ENCODE assay signal across 26 mouse cellular contexts in genomic region chr13:93514000-93514795, GRCm38 (mm10). TPM values are rescaled to one million over a fixed set of nuclear protein-coding genes. Genes with fewer than 3 reads are reported as not detected.
DNase-seq lines count a peak whose midpoint lies in the region; ATAC-seq and TF ChIP-seq lines count a peak whose summit lies in the region.
"Had no signal": no experiment of that assay in that cellular context is flagged by ENCODE, and none has a peak within 500 bp of the region (broad histone marks: within the 10 kb centered on the region; RNA-seq: fewer than 3 reads in every experiment).

No protein-coding gene starts in this region.

- no peaks in the 10 kb centered on the region; a peak in 1 of 4 replicates for H3K27me3 ChIP-seq in MEL (ENCODE audit: control insufficient read depth in 1 of 2, insufficient read depth in 2 of 2, low read length in 2 of 2)
- no peaks in the 10 kb centered on the region for H3K27me3 ChIP-seq in kidney, embryonic 16.5 days (ENCODE audit: insufficient read depth, low read length)
- no peaks in the 10 kb centered on the region for H3K27me3 ChIP-seq in liver, embryonic 12.5 days (replicated peaks)
- H3K27me3 ChIP-seq: CH12.LX had no signal

- H3K4me3 ChIP-seq in MEL (ENCODE audit: control insufficient read depth in 1 of 2, insufficient read depth in 1 of 2, low read depth in 2 of 2, low read length in 2 of 2) = peak overlapping the region in 1 of 2 experiments; percentile 11; a peak in 1 of 4 replicates
- no peak overlapping the region for H3K4me3 ChIP-seq in kidney, embryonic 16.5 days (ENCODE audit: low read length)
- no peak overlapping the region for H3K4me3 ChIP-seq in lung, adult 2 months (replicated peaks; ENCODE audit: extremely low read depth, low read depth, low read length)
- no peak overlapping the region for H3K4me3 ChIP-seq in liver, embryonic 12.5 days

- H3K4me1 ChIP-seq in MEL (ENCODE audit: control insufficient read depth in 1 of 2, insufficient read depth in 2 of 2, low read length in 2 of 2) = peaks cover 4% of the 10 kb centered on the region in 2 experiments
- H3K4me1 ChIP-seq in kidney, embryonic 16.5 days (ENCODE audit: insufficient read depth, low read length) = 0 out of 2 replicates have a peak, but pooled peaks cover 6% of the 10 kb centered on the region
- H3K4me1 ChIP-seq in lung, adult 2 months (ENCODE audit: control insufficient read depth, insufficient read depth, low read length) = no peaks in the 10 kb centered on the region
- H3K4me1 ChIP-seq in liver, embryonic 12.5 days = no peaks in the 10 kb centered on the region

- H3K36me3 ChIP-seq in MEL (ENCODE audit: control insufficient read depth in 1 of 2, insufficient read depth in 2 of 2, low read length in 2 of 2) = peaks cover 0 to 3% of the 10 kb centered on the region in 2 experiments; a peak in 2 of 4 replicates
- no peaks in the 10 kb centered on the region for H3K36me3 ChIP-seq in kidney, embryonic 16.5 days (ENCODE audit: insufficient read depth, low read length)
- no peaks in the 10 kb centered on the region for H3K36me3 ChIP-seq in liver, embryonic 12.5 days
- H3K36me3 ChIP-seq: G1E had no signal

- H3K79me2 ChIP-seq in MEL (ENCODE audit: control insufficient read depth, insufficient read depth, low read length, poor library complexity) = no peaks in the 10 kb centered on the region

- ATAC-seq in kidney, embryonic 16.5 days (ENCODE audit: low FRiP score, low TSS enrichment) = no peak
- no peak for ATAC-seq in liver, embryonic 12.5 days
- ATAC-seq: activated CD4-positive, CD25-positive, alpha-beta regulatory T cell, adult 4 months; CD4-positive, CD25-positive, alpha-beta regulatory T cell, adult 4 months; Patski had no signal

- H3K4me2 ChIP-seq in kidney, embryonic 16.5 days (replicated peaks; ENCODE audit: low read depth, low read length) = no peak overlapping the region
- H3K4me2 ChIP-seq in liver, embryonic 12.5 days = no peak overlapping the region

- no peak overlapping the region for H3K27ac ChIP-seq in MEL (ENCODE audit: control insufficient read depth, low read depth, low read length)
- H3K27ac ChIP-seq in kidney, embryonic 16.5 days (ENCODE audit: low read length) = no peak overlapping the region
- no peak overlapping the region for H3K27ac ChIP-seq in liver, embryonic 12.5 days

- DNase-seq in ES-CJ7 (ENCODE audit: low read depth, low spot score) = peak; percentile 11
- DNase-seq in MEL (ENCODE audit: low read depth, low spot score) = peak; percentile 64
- peak; percentile 63 for DNase-seq in R1 (ENCODE audit: low read depth, low spot score)
- peak; percentile 54 for DNase-seq in ZHBTc4 (ENCODE audit: low read depth, low spot score)
- no peak for DNase-seq in spleen, postnatal 10 days (ENCODE audit: low spot score in 2 of 2)
- DNase-seq in lung, adult 2 months = no peak
- DNase-seq: adrenal gland, adult 2 months; adrenal gland, adult 8-10 months; adrenal gland, postnatal 10 days; adrenal gland, postnatal 14 days; adrenal gland, postnatal 25 days; adrenal gland, postnatal 36 days; B cell, adult 2 months; cerebellum, adult 11 months; cerebellum, adult 11-12 months; cerebellum, adult 18-20 months; cerebellum, adult 2 months; cerebellum, adult 8-10 months; cerebellum, adult 9-10 months had no signal

- no peak for TF ChIP-seq RAD21 in MEL (IDR thresholded peaks at IDR 0.05; ENCODE audit: low read depth, low read length)

- WGBS in kidney, embryonic 16.5 days = 88% methylated on average over 10 of the region's 10 CpGs
- WGBS in lung, adult 2 months = 84% methylated on average over 10 of the region's 10 CpGs
- WGBS in liver, embryonic 12.5 days (ENCODE audit: insufficient replicate concordance) = 61% methylated on average over 10 of the region's 10 CpGs

- no peak for TF ChIP-seq CTCF in MEL (IDR thresholded peaks at IDR 0.05 in 2 of 3, conservative IDR thresholded peaks at IDR 0.05 in 1 of 3; ENCODE audit: control insufficient read depth in 1 of 3, insufficient read depth in 1 of 3, low read depth in 2 of 3, low read length in 3 of 3, poor library complexity in 1 of 3, severe bottlenecking in 1 of 3)
- no peak for TF ChIP-seq CTCF in lung, adult 2 months (IDR thresholded peaks at IDR 0.05; ENCODE audit: insufficient read depth, low read length)

- H3K9me3 ChIP-seq in MEL (replicated peaks; ENCODE audit: insufficient read depth, low read length) = no peaks in the 10 kb centered on the region
- no peaks in the 10 kb centered on the region for H3K9me3 ChIP-seq in kidney, embryonic 16.5 days (ENCODE audit: low read length)
- no peaks in the 10 kb centered on the region for H3K9me3 ChIP-seq in liver, embryonic 12.5 days (replicated peaks)
- H3K9me3 ChIP-seq: G1E had no signal

- peak; percentile 45 to 57; a peak in 3 of 4 replicates for TF ChIP-seq EP300 in MEL (IDR thresholded peaks at IDR 0.05; ENCODE audit: low read depth in 1 of 2, low read length in 2 of 2)

- no peak overlapping the region for H3K9ac ChIP-seq in MEL (ENCODE audit: control insufficient read depth, low read depth, low read length, poor library complexity, severe bottlenecking)
- no peak overlapping the region for H3K9ac ChIP-seq in kidney, embryonic 16.5 days (replicated peaks; ENCODE audit: low read length)
- H3K9ac ChIP-seq in liver, embryonic 12.5 days = no peak overlapping the region

- no peak for TF ChIP-seq POLR2A in MEL (IDR thresholded peaks at IDR 0.05; ENCODE audit: control insufficient read depth in 1 of 2, insufficient read depth in 1 of 2, low read depth in 1 of 2, low read length in 2 of 2, poor library complexity in 1 of 2)
- no peak for TF ChIP-seq POLR2A in lung, adult 2 months (IDR thresholded peaks at IDR 0.05; ENCODE audit: borderline replicate concordance, extremely low read depth, low read depth, low read length)

TF ChIP-seq in MEL, 35 proteins besides CTCF, POLR2A, EP300 and RAD21:
- TF ChIP-seq SIN3A (IDR thresholded peaks at IDR 0.05; ENCODE audit: low read length) = peak; percentile 21; the same call in 1 of the 2 replicates
- TF ChIP-seq TCF12 (IDR thresholded peaks at IDR 0.05; ENCODE audit: low read depth, low read length) = no peak
- no peak for TF ChIP-seq POLR2AphosphoS5 (IDR thresholded peaks at IDR 0.05; ENCODE audit: borderline replicate concordance, low read depth, low read length)
- peak; percentile 18; the same call in 1 of the 2 replicates for TF ChIP-seq SMC3 (IDR thresholded peaks at IDR 0.05; ENCODE audit: low read depth, low read length)
- no peak for TF ChIP-seq CHD2 (IDR thresholded peaks at IDR 0.05; ENCODE audit: low read length)
- TF ChIP-seq MXI1 (IDR thresholded peaks at IDR 0.05; ENCODE audit: low read depth, low read length) = no peak
- TF ChIP-seq TBP (IDR thresholded peaks at IDR 0.05; ENCODE audit: low read depth, low read length) = 0 out of 2 replicates have a peak, but pooled peaks have one; percentile 53
- TF ChIP-seq MEF2A (IDR thresholded peaks at IDR 0.05; ENCODE audit: extremely low read depth, insufficient replicate concordance, low read depth, low read length, poor library complexity, severe bottlenecking) = no peak
- peak; percentile 73; the same call in 1 of the 2 replicates for TF ChIP-seq GATA1 (IDR thresholded peaks at IDR 0.05; ENCODE audit: low read depth, low read length)
- TF ChIP-seq USF1 (IDR thresholded peaks at IDR 0.05; ENCODE audit: low read depth, low read length) = no peak
- peak; percentile 42; the same call in 1 of the 2 replicates for TF ChIP-seq RCOR1 (IDR thresholded peaks at IDR 0.05; ENCODE audit: low read depth, low read length)
- no peak for TF ChIP-seq USF2 (IDR thresholded peaks at IDR 0.05; ENCODE audit: borderline replicate concordance in 1 of 2, insufficient read depth in 1 of 2, low read depth in 1 of 2, low read length in 2 of 2)
- TF ChIP-seq JUND (IDR thresholded peaks at IDR 0.05; ENCODE audit: low read depth, low read length) = no peak
- peak; percentile 77 for TF ChIP-seq ZNF384 (IDR thresholded peaks at IDR 0.05; ENCODE audit: low read depth, low read length)
- no peak for TF ChIP-seq TAL1 (IDR thresholded peaks at IDR 0.05; ENCODE audit: low read length)
- TF ChIP-seq MYB (IDR thresholded peaks at IDR 0.05; ENCODE audit: low read depth, low read length) = no peak
- TF ChIP-seq BHLHE40 (IDR thresholded peaks at IDR 0.05; ENCODE audit: borderline replicate concordance, low read depth, low read length) = no peak
- TF ChIP-seq ETS1 (IDR thresholded peaks at IDR 0.05; ENCODE audit: low read depth, low read length) = peak; percentile 54; the same call in 1 of the 2 replicates
- no peak for TF ChIP-seq HCFC1 (IDR thresholded peaks at IDR 0.05; ENCODE audit: low read depth, low read length)

RNA-seq across cellular contexts. Expression of gene Jmy, which starts 14.6 kb away (rescaled TPM):
- 5.5 and 5.9 TPM in 2 replicates for total RNA-seq in MEL (2012; rRNA removed)
- polyA plus RNA-seq in MEL (2012; ENCODE audit: insufficient read depth in 1 of 2, insufficient read length in 2 of 2, low read depth in 1 of 2, low replicate concordance in 2 of 2, missing spikeins in 1 of 2) = 10 to 100 TPM in 1 of 2 experiments, 1 to 10 TPM in 1; 9.3 to 21.9 TPM
- polyA plus RNA-seq in kidney, embryonic 16.5 days (2015; fragmentation: Nextera tagmentation; extraction: Ambion mirVana) = 3.2 and 3.7 TPM in 2 replicates
- 7.0 and 10.4 TPM in 2 replicates for polyA plus RNA-seq in lung, adult 2 months (2012; rRNA removed)
- 6.7 and 8.9 TPM in 2 replicates for polyA plus RNA-seq in liver, embryonic 12.5 days (2016; fragmentation: Nextera tagmentation; extraction: Ambion mirVana)

Comparison
In these comparisons a context has a peak if more than half of its experiments do, and no peak if none do; other contexts are left out.
1. DNase-seq: peak in ES-CJ7 (single experiment), MEL (single experiment), R1 (single experiment) and ZHBTc4 (single experiment); none in spleen, postnatal 10 days (0 of 2) and lung, adult 2 months (single experiment).